32 mouse cellular contexts compared by ENCODE assay signal in the genomic region with DNA sequence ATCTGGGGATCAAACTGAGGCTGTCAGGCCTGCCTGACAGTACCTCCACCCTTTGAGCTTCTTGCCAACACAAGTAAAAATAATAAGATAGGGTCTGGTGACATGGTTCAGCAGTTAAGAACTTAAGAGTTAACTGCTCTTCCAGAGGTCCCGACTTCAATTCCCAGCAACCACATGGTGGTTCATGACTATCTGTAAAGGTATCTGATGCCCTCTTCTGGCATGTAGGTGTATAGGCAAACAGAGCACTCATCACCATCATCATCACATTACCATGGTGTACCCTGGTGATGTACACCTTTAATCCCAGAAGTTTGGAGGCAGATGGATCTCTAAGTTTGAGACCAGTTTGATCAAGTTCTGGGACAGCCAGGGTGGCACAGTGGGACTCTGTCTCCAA. TPM values are rescaled to one million over a fixed set of nuclear protein-coding genes. Genes with fewer than 3 reads are reported as not detected.
A peak's percentile ranks its signal among the peaks of the same experiment; 100 is the strongest.
DNase-seq lines count a peak whose midpoint lies in the region; ATAC-seq and TF ChIP-seq lines count a peak whose summit lies in the region.
"Had no signal": no experiment of that assay in that cellular context is flagged by ENCODE, and none has a peak within 500 bp of the region (broad histone marks: within the 10 kb centered on the region; RNA-seq: fewer than 3 reads in every experiment).

No protein-coding gene starts in this region.

- no peak overlapping the region for H3K4me3 ChIP-seq in heart, adult 2 months
- no peak overlapping the region for H3K4me3 ChIP-seq in liver, postnatal 0 days (ENCODE audit: low read depth, low read length)
- no peak overlapping the region for H3K4me3 ChIP-seq in liver, embryonic 11.5 days (ENCODE audit: low read depth, low read length)
- H3K4me3 ChIP-seq: erythroblast, embryonic 14.5 days; heart, embryonic 10.5 days; heart, embryonic 15.5 days; hindbrain, embryonic 12.5 days; kidney, embryonic 15.5 days; liver, embryonic 15.5 days; lung, embryonic 15.5 days had no signal

- no peak overlapping the region for H3K9ac ChIP-seq in heart, adult 2 months (ENCODE audit: low read depth, low read length)
- no peak overlapping the region for H3K9ac ChIP-seq in liver, postnatal 0 days (replicated peaks)
- H3K9ac ChIP-seq in liver, embryonic 11.5 days (ENCODE audit: low read depth, low read length), result no peak overlapping the region
- H3K9ac ChIP-seq: heart, embryonic 15.5 days; hindbrain, embryonic 12.5 days; kidney, embryonic 15.5 days; liver, embryonic 15.5 days; lung, embryonic 15.5 days had no signal

- no peaks in the 10 kb centered on the region for H3K4me1 ChIP-seq in heart, adult 2 months (ENCODE audit: control insufficient read depth, insufficient read depth, low read length)
- no peaks in the 10 kb centered on the region for H3K4me1 ChIP-seq in liver, postnatal 0 days (ENCODE audit: insufficient read depth)
- H3K4me1 ChIP-seq in liver, embryonic 11.5 days (replicated peaks; ENCODE audit: control insufficient read depth, insufficient read depth, low read length), result no peaks in the 10 kb centered on the region
- H3K4me1 ChIP-seq: heart, embryonic 10.5 days; heart, embryonic 15.5 days; hindbrain, embryonic 12.5 days; kidney, embryonic 15.5 days; liver, embryonic 15.5 days; lung, embryonic 15.5 days had no signal

- no peaks in the 10 kb centered on the region for H3K36me3 ChIP-seq in heart, adult 2 months (ENCODE audit: control insufficient read depth, insufficient read depth, low read length)
- H3K36me3 ChIP-seq in liver, postnatal 0 days (replicated peaks; ENCODE audit: insufficient read depth, low read length), result no peaks in the 10 kb centered on the region
- no peaks in the 10 kb centered on the region for H3K36me3 ChIP-seq in liver, embryonic 11.5 days (ENCODE audit: control insufficient read depth, insufficient read depth, low read length)
- H3K36me3 ChIP-seq: heart, embryonic 10.5 days; heart, embryonic 15.5 days; hindbrain, embryonic 12.5 days; kidney, embryonic 15.5 days; liver, embryonic 15.5 days; lung, embryonic 15.5 days had no signal

- no peaks in the 10 kb centered on the region for H3K79me2 ChIP-seq in heart, adult 2 months (replicated peaks; ENCODE audit: control insufficient read depth, insufficient read depth, low read length)

- TF ChIP-seq EP300 in heart, adult 2 months (IDR thresholded peaks at IDR 0.05; ENCODE audit: insufficient read depth, low read depth, low read length), result no peak
- TF ChIP-seq EP300 in liver, postnatal 0 days (IDR thresholded peaks at IDR 0.05; ENCODE audit: low read depth), result no peak

- no peak for ATAC-seq in liver, postnatal 0 days
- no peak for ATAC-seq in liver, embryonic 11.5 days (replicated peaks; ENCODE audit: low FRiP score)
- ATAC-seq: forebrain, embryonic 16.5 days; hindbrain, postnatal 0 days had no signal

- TF ChIP-seq POLR2A in heart, adult 2 months (IDR thresholded peaks at IDR 0.05; ENCODE audit: insufficient read depth, low read depth, low read length), result no peak

- H3K27me3 ChIP-seq in heart, adult 2 months (ENCODE audit: control insufficient read depth, insufficient read depth, low read length), result no peaks in the 10 kb centered on the region
- H3K27me3 ChIP-seq in liver, postnatal 0 days (ENCODE audit: insufficient read depth, low read length), result no peaks in the 10 kb centered on the region
- no peaks in the 10 kb centered on the region for H3K27me3 ChIP-seq in liver, embryonic 11.5 days (replicated peaks; ENCODE audit: control insufficient read depth, insufficient read depth, low read length)
- H3K27me3 ChIP-seq: heart, embryonic 15.5 days; hindbrain, embryonic 12.5 days; kidney, embryonic 15.5 days; liver, embryonic 15.5 days; lung, embryonic 15.5 days had no signal

- 33% methylated on average over 1 of the region's 1 CpGs for WGBS in heart, adult 2 months
- WGBS in liver, postnatal 0 days (ENCODE audit: insufficient replicate concordance), result 38% methylated on average over 1 of the region's 1 CpGs
- 31% methylated on average over 1 of the region's 1 CpGs for WGBS in liver, embryonic 11.5 days

- TF ChIP-seq CTCF in heart, adult 2 months (IDR thresholded peaks at IDR 0.05), result peak; percentile 22; the same call in 1 of the 2 replicates
- peak; percentile 40; the same call in 1 of the 2 replicates for TF ChIP-seq CTCF in liver, postnatal 0 days (IDR thresholded peaks at IDR 0.05; ENCODE audit: low read depth)

- no peak overlapping the region for H3K4me2 ChIP-seq in liver, postnatal 0 days (ENCODE audit: low read depth, low read length)
- no peak overlapping the region for H3K4me2 ChIP-seq in liver, embryonic 11.5 days
- H3K4me2 ChIP-seq: heart, embryonic 15.5 days; hindbrain, embryonic 12.5 days; kidney, embryonic 15.5 days; liver, embryonic 15.5 days; lung, embryonic 15.5 days had no signal

- no peak for DNase-seq in heart, adult 2 months
- no peak for DNase-seq in heart, postnatal 10 days
- DNase-seq in liver, postnatal 0 days, result no peak
- DNase-seq in liver, embryonic 11.5 days (ENCODE audit: low spot score), result no peak
- peak; percentile 11 for DNase-seq in induced T-regulatory cell, adult 2 months (ENCODE audit: low read depth)
- no peak for DNase-seq in right cerebral cortex, adult 18-20 months
- DNase-seq in right cerebral cortex, postnatal 10 days (ENCODE audit: low spot score in 2 of 2), result no peak
- DNase-seq: adrenal gland, postnatal 25 days; B cell, adult 2 months; cerebellum, adult 18-20 months; cerebellum, postnatal 10 days; heart, postnatal 36 days; kidney, adult 11 months; kidney, postnatal 36 days; left cerebral cortex, postnatal 4 days; lung, postnatal 4 days; midbrain, embryonic 14.5 days; right cerebral cortex, postnatal 25 days; spleen, adult 18-20 months; thymus, adult 2 months; thymus, postnatal 4 days had no signal

- intact Hi-C loops in heart, adult 2 months (cut with DNase I), result no loop called here
- intact Hi-C loops in heart, postnatal 10 days (cut with DNase I), result no loop called here

- H3K27ac ChIP-seq in heart, adult 2 months, result no peak overlapping the region
- no peak overlapping the region for H3K27ac ChIP-seq in liver, postnatal 0 days (ENCODE audit: low read depth)
- no peak overlapping the region for H3K27ac ChIP-seq in liver, embryonic 11.5 days (ENCODE audit: low read depth, low read length)
- H3K27ac ChIP-seq: heart, embryonic 10.5 days; heart, embryonic 15.5 days; hindbrain, embryonic 12.5 days; hindbrain, postnatal 0 days; kidney, embryonic 15.5 days; liver, embryonic 15.5 days; lung, embryonic 15.5 days had no signal

- H3K9me3 ChIP-seq in liver, postnatal 0 days (ENCODE audit: low read length), result no peaks in the 10 kb centered on the region
- no peaks in the 10 kb centered on the region for H3K9me3 ChIP-seq in liver, embryonic 11.5 days (ENCODE audit: control insufficient read depth, low read length)
- H3K9me3 ChIP-seq: heart, embryonic 10.5 days; heart, embryonic 15.5 days; hindbrain, embryonic 12.5 days; kidney, embryonic 15.5 days; liver, embryonic 15.5 days; lung, embryonic 15.5 days had no signal

RNA-seq across cellular contexts. Expression of gene Cfap70, which starts 23.4 kb away (rescaled TPM):
- total RNA-seq in heart, adult 2 months (2021), result not detected
- 0.70 TPM in 1 of 2 replicates, not detected in the other for polyA plus RNA-seq in heart, adult 2 months (2012; rRNA removed)
- under 1 TPM in 1 of 2 experiments, not detected in 1; 0.77 TPM for total RNA-seq in heart, postnatal 10 days (2021)
- 0.11 TPM in 1 of 2 replicates, not detected in the other for polyA plus RNA-seq in liver, postnatal 0 days (2015; fragmentation: Nextera tagmentation; extraction: Ambion mirVana)
- polyA plus RNA-seq in liver, embryonic 11.5 days (2014; fragmentation: Nextera tagmentation; extraction: Ambion mirVana), result 0.17 TPM in 1 of 2 replicates, not detected in the other
- total RNA-seq: granulocyte monocyte progenitor cell, adult 5-6 weeks; heart, postnatal 36 days; monocyte, adult 5-6 weeks had no signal
- polyA plus RNA-seq: erythroblast, embryonic 14.5 days; liver, embryonic 15.5 days; thymus, adult 2 months had no signal

RNA-seq across cellular contexts. Expression of gene Mrps16, which starts 35.2 kb away (rescaled TPM):
- 10 to 100 TPM; 68.6 to 74.9 TPM for total RNA-seq in heart, adult 2 months (2021)
- 54.7 and 65.4 TPM in 2 replicates for polyA plus RNA-seq in heart, adult 2 months (2012; rRNA removed)
- total RNA-seq in heart, postnatal 10 days (2021), result 10 to 100 TPM; 71.5 to 72.4 TPM
- 47.3 and 49.9 TPM in 2 replicates for polyA plus RNA-seq in liver, postnatal 0 days (2015; fragmentation: Nextera tagmentation; extraction: Ambion mirVana)
- 116 and 119 TPM in 2 replicates for polyA plus RNA-seq in liver, embryonic 11.5 days (2014; fragmentation: Nextera tagmentation; extraction: Ambion mirVana)

RNA-seq across cellular contexts. Expression of gene Dnajc9, which starts 39.9 kb away (rescaled TPM):
- total RNA-seq in heart, adult 2 months (2021), result 10 to 100 TPM; 11.9 to 13.4 TPM
- polyA plus RNA-seq in heart, adult 2 months (2012; rRNA removed), result 7.2 and 8.2 TPM in 2 replicates
- total RNA-seq in heart, postnatal 10 days (2021), result 10 to 100 TPM; 19.7 to 24.5 TPM
- 54.9 and 56.4 TPM in 2 replicates for polyA plus RNA-seq in liver, postnatal 0 days (2015; fragmentation: Nextera tagmentation; extraction: Ambion mirVana)
- polyA plus RNA-seq in liver, embryonic 11.5 days (2014; fragmentation: Nextera tagmentation; extraction: Ambion mirVana), result 174 and 191 TPM in 2 replicates

RNA-seq across cellular contexts. Expression of gene Anxa7, which starts 51.3 kb away (rescaled TPM):
- 10 to 100 TPM; 49.3 to 55.1 TPM for total RNA-seq in heart, adult 2 months (2021)
- polyA plus RNA-seq in heart, adult 2 months (2012; rRNA removed), result 55.1 and 76.0 TPM in 2 replicates
- 10 to 100 TPM; 61.5 to 66.1 TPM for total RNA-seq in heart, postnatal 10 days (2021)
- polyA plus RNA-seq in liver, postnatal 0 days (2015; fragmentation: Nextera tagmentation; extraction: Ambion mirVana), result 26.1 and 29.2 TPM in 2 replicates
- 52.8 and 56.5 TPM in 2 replicates for polyA plus RNA-seq in liver, embryonic 11.5 days (2014; fragmentation: Nextera tagmentation; extraction: Ambion mirVana)
